In the genomic region with DNA sequence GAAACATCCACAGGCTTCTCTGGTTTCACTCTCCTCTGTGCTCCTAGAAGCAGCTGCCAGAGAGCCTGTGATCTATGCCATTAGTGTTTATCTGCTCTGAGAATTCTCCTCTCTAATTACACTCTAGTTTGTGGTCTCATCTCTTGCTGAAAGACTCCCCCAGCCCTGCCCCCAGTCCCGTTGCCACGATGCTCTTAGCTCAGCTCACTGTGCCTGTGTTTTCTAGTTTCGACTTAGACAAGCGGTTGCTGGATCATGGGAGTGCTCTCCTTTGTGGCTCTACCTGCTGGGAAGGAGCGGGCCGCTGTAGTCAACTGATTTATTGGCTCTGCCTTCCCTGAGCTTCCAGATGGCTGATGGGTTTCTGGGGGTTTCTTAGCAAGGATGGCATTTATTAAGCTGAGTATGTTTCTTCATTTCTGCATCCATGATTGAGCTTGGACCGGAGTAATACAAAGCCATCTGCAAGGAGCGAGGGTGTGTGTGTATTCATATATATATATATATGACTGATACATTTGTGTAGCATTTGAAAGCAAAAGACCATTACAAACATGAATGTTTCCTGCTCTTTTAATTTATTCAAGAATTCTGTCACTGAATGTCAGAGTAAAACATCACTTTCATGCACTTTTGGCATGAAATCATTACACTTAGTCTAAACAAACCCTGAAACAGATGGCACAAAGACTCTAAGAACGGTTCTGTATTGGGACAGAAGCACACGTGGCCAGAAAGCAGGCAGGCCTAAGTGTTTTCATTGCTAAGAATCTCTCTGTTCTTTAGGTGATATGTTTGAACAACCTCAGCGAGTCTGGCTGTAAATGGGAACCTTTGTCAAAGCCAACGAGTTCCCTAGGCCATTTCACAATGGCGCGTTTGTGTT, we compare ENCODE assay signal across 10 mouse cellular contexts. TPM values are rescaled to one million over a fixed set of nuclear protein-coding genes. Genes with fewer than 3 reads are reported as not detected.
A peak's percentile ranks its signal among the peaks of the same experiment; 100 is the strongest.
DNase-seq lines count a peak whose midpoint lies in the region; ATAC-seq and TF ChIP-seq lines count a peak whose summit lies in the region.
"Had no signal": no experiment of that assay in that cellular context is flagged by ENCODE, and none has a peak within 500 bp of the region (broad histone marks: within the 10 kb centered on the region; RNA-seq: fewer than 3 reads in every experiment).

No protein-coding gene starts in this region.

- no peaks in the 10 kb centered on the region for H3K36me3 ChIP-seq in kidney, postnatal 0 days (ENCODE audit: insufficient read depth, low read length)
- no peaks in the 10 kb centered on the region for H3K36me3 ChIP-seq in embryonic facial prominence, embryonic 15.5 days
- no peaks in the 10 kb centered on the region for H3K36me3 ChIP-seq in limb, embryonic 10.5 days
- H3K36me3 ChIP-seq in neural tube, embryonic 13.5 days: no peaks in the 10 kb centered on the region

- ATAC-seq in kidney, postnatal 0 days (replicated peaks; ENCODE audit: low FRiP score, low read depth): peak; percentile 83
- 0 out of 2 replicates have a peak, but pooled peaks have one; percentile 29 for ATAC-seq in embryonic facial prominence, embryonic 15.5 days (ENCODE audit: insufficient number of reproducible peaks, low FRiP score, low TSS enrichment, low read depth)
- ATAC-seq in neural tube, embryonic 13.5 days (ENCODE audit: low read depth): peak; percentile 87

- H3K4me1 ChIP-seq in kidney, postnatal 0 days (replicated peaks; ENCODE audit: insufficient read depth, low read length): no peaks in the 10 kb centered on the region
- H3K4me1 ChIP-seq in embryonic facial prominence, embryonic 15.5 days: peaks cover 11% of the 10 kb centered on the region
- H3K4me1 ChIP-seq in limb, embryonic 10.5 days: peaks cover 23% of the 10 kb centered on the region
- peaks cover 25% of the 10 kb centered on the region for H3K4me1 ChIP-seq in neural tube, embryonic 13.5 days (replicated peaks)

- DNase-seq in kidney, postnatal 0 days (ENCODE audit: low spot score): peak; percentile 92
- DNase-seq in kidney, adult 8-10 months: no peak
- no peak for DNase-seq in limb, embryonic 10.5 days (ENCODE audit: low spot score)
- no peak for DNase-seq in thymus, postnatal 36 days
- DNase-seq in gastrocnemius, adult 2 months: no peak
- DNase-seq in retina, embryonic 14.5 days (ENCODE audit: low spot score): no peak
- DNase-seq: adrenal gland, adult 2 months had no signal

- H3K27me3 ChIP-seq in kidney, postnatal 0 days (ENCODE audit: insufficient read depth, low read length): no peaks in the 10 kb centered on the region
- no peaks in the 10 kb centered on the region for H3K27me3 ChIP-seq in embryonic facial prominence, embryonic 15.5 days
- H3K27me3 ChIP-seq in limb, embryonic 10.5 days (ENCODE audit: low read depth, poor library complexity, severe bottlenecking): no peaks in the 10 kb centered on the region
- H3K27me3 ChIP-seq in neural tube, embryonic 13.5 days: no peaks in the 10 kb centered on the region
- H3K27me3 ChIP-seq: CH12.LX had no signal

- 26% methylated on average over 14 of the region's 14 CpGs for WGBS in kidney, postnatal 0 days
- 26% methylated on average over 14 of the region's 14 CpGs for WGBS in embryonic facial prominence, embryonic 15.5 days
- 43% methylated on average over 14 of the region's 14 CpGs for WGBS in limb, embryonic 10.5 days
- WGBS in neural tube, embryonic 13.5 days: 27% methylated on average over 14 of the region's 14 CpGs

- H3K9ac ChIP-seq in kidney, postnatal 0 days (ENCODE audit: low read depth, low read length): no peak overlapping the region
- no peak overlapping the region for H3K9ac ChIP-seq in embryonic facial prominence, embryonic 15.5 days
- H3K9ac ChIP-seq in neural tube, embryonic 13.5 days: peak overlapping the region; percentile 18; the same call in 1 of the 2 replicates

- H3K9me3 ChIP-seq in kidney, postnatal 0 days (replicated peaks; ENCODE audit: low read length): no peaks in the 10 kb centered on the region
- no peaks in the 10 kb centered on the region for H3K9me3 ChIP-seq in embryonic facial prominence, embryonic 15.5 days (replicated peaks)
- H3K9me3 ChIP-seq in limb, embryonic 10.5 days (replicated peaks): no peaks in the 10 kb centered on the region
- H3K9me3 ChIP-seq in neural tube, embryonic 13.5 days: no peaks in the 10 kb centered on the region

- no peak for TF ChIP-seq CTCF in kidney, postnatal 0 days (IDR thresholded peaks at IDR 0.05; ENCODE audit: low read depth)
- TF ChIP-seq CTCF in gastrocnemius, adult 2 months (IDR thresholded peaks at IDR 0.05): no peak

- no peak overlapping the region for H3K4me3 ChIP-seq in kidney, postnatal 0 days (replicated peaks; ENCODE audit: low read depth, low read length)
- H3K4me3 ChIP-seq in embryonic facial prominence, embryonic 15.5 days (replicated peaks): no peak overlapping the region
- H3K4me3 ChIP-seq in limb, embryonic 10.5 days: 0 out of 2 replicates have a peak overlapping the region, but pooled peaks have one; percentile 4
- no peak overlapping the region for H3K4me3 ChIP-seq in neural tube, embryonic 13.5 days
- no peak overlapping the region for H3K4me3 ChIP-seq in gastrocnemius, adult 2 months

- no peak overlapping the region for H3K27ac ChIP-seq in kidney, postnatal 0 days
- peak overlapping the region; percentile 28; the same call in 1 of the 2 replicates for H3K27ac ChIP-seq in embryonic facial prominence, embryonic 15.5 days (replicated peaks)
- peak overlapping the region; percentile 80 for H3K27ac ChIP-seq in limb, embryonic 10.5 days
- H3K27ac ChIP-seq in neural tube, embryonic 13.5 days (replicated peaks): peak overlapping the region; percentile 90
- H3K27ac ChIP-seq in gastrocnemius, adult 2 months: no peak overlapping the region

- peak overlapping the region; percentile 10; the same call in 1 of the 2 replicates for H3K4me2 ChIP-seq in kidney, postnatal 0 days (ENCODE audit: low read length)
- H3K4me2 ChIP-seq in embryonic facial prominence, embryonic 15.5 days (replicated peaks): peak overlapping the region; percentile 29
- H3K4me2 ChIP-seq in neural tube, embryonic 13.5 days: peak overlapping the region; percentile 31

- intact Hi-C loops in gastrocnemius, adult 2 months (cut with DNase I): no loop called here

RNA-seq across cellular contexts. Expression of gene Cd24a, which starts 23.7 kb away (rescaled TPM):
- 486 and 489 TPM in 2 replicates for polyA plus RNA-seq in kidney, postnatal 0 days (2015; fragmentation: Nextera tagmentation; extraction: Ambion mirVana)
- polyA plus RNA-seq in embryonic facial prominence, embryonic 15.5 days (2015; fragmentation: Nextera tagmentation; extraction: Ambion mirVana): 155 and 175 TPM in 2 replicates
- 568 and 623 TPM in 2 replicates for polyA plus RNA-seq in limb, embryonic 10.5 days (2016; fragmentation: Nextera tagmentation; extraction: Ambion mirVana)
- 1,087 and 1,092 TPM in 2 replicates for polyA plus RNA-seq in neural tube, embryonic 13.5 days (2015; fragmentation: Nextera tagmentation; extraction: Ambion mirVana)
- total RNA-seq in gastrocnemius, adult 2 months (2021): 100 to 1,000 TPM; 120 to 170 TPM

Comparison
In these comparisons a context has a peak if more than half of its experiments do, and no peak if none do; other contexts are left out.
1. ATAC-seq: peak in every context shown above with its lines; median percentile 87 in neural tube, embryonic 13.5 days; 83 in kidney, postnatal 0 days; 29 in embryonic facial prominence, embryonic 15.5 days.
2. H3K27ac ChIP-seq: peak in embryonic facial prominence, embryonic 15.5 days (single experiment), limb, embryonic 10.5 days (single experiment) and neural tube, embryonic 13.5 days (single experiment); none in kidney, postnatal 0 days (single experiment) and gastrocnemius, adult 2 months (single experiment).
3. Peak in every context shown above with its lines, with median percentiles within 50 percentile points of each other: H3K4me2 ChIP-seq.